Mouse (Mus musculus) ES-Bruce4 (cell line): ENCODE measurements around the gene Mgll. TPM values are rescaled to one million over a fixed set of nuclear protein-coding genes. Genes with fewer than 3 reads are reported as not detected.

Source experiments
- H3K27ac ChIP-seq: 2 replicates; pipeline ENCODE4 v1.5.1; 2012; ENCODE audit warnings: low read length, inconsistent platforms; ENCODE audit not compliant: insufficient read depth
- H3K27me3 ChIP-seq: 2 replicates; pipeline ENCODE4 v1.6.1; 2012; ENCODE audit warnings: mild to moderate bottlenecking, low read length, inconsistent platforms; ENCODE audit not compliant: control insufficient read depth, poor library complexity, insufficient read depth, severe bottlenecking
- H3K36me3 ChIP-seq: 2 replicates; pipeline ENCODE4 v1.6.1; 2012; ENCODE audit warnings: inconsistent platforms, mild to moderate bottlenecking, low read length, moderate library complexity; ENCODE audit not compliant: control insufficient read depth, poor library complexity, insufficient read depth, severe bottlenecking
- H3K4me1 ChIP-seq: one replicate; pipeline ENCODE4 v1.8.1; 2011; ENCODE audit warnings: low read length; ENCODE audit not compliant: control insufficient read depth, insufficient read depth
- H3K4me3 ChIP-seq: 2 replicates; pipeline ENCODE4 v1.5.1; 2011; ENCODE audit warnings: low read depth, mild to moderate bottlenecking, low read length
- H3K9ac ChIP-seq: 2 replicates; pipeline ENCODE4 v1.6.1; 2012; ENCODE audit warnings: low read depth, mild to moderate bottlenecking, inconsistent platforms; ENCODE audit not compliant: poor library complexity, severe bottlenecking
- H3K9me3 ChIP-seq: replicated peaks from 2 replicates; pipeline ENCODE4 v1.6.1; 2012; ENCODE audit warnings: mild to moderate bottlenecking, low read length, inconsistent platforms; ENCODE audit not compliant: control insufficient read depth, poor library complexity, insufficient read depth, severe bottlenecking
- CTCF ChIP-seq: IDR thresholded peaks from one replicate; pipeline ENCODE4 v1.8.1; 2011; ENCODE audit warnings: low read depth, low read length
- EP300 ChIP-seq: IDR thresholded peaks from 2 replicates; pipeline ENCODE4 v1.6.1; 2011; ENCODE audit warnings: low read depth, low read length; ENCODE audit not compliant: insufficient read depth
- POLR2A ChIP-seq: IDR thresholded peaks from one replicate; pipeline ENCODE4 v1.8.1; 2011; ENCODE audit warnings: low read length; ENCODE audit not compliant: insufficient read depth
- polyA plus RNA-seq: library from polyadenylated mRNA; stranded (reverse); fragments of >200 nt; gene quantifications from 2 replicates; pipeline ENCODE4 v1.2.4, GENCODE M21; 2011; ENCODE audit warnings: low read depth; ENCODE audit not compliant: missing spikeins, insufficient read depth, insufficient read length

The Mgll gene
- polyA plus RNA-seq, 1 experiment: 3.4 TPM

DNA sequence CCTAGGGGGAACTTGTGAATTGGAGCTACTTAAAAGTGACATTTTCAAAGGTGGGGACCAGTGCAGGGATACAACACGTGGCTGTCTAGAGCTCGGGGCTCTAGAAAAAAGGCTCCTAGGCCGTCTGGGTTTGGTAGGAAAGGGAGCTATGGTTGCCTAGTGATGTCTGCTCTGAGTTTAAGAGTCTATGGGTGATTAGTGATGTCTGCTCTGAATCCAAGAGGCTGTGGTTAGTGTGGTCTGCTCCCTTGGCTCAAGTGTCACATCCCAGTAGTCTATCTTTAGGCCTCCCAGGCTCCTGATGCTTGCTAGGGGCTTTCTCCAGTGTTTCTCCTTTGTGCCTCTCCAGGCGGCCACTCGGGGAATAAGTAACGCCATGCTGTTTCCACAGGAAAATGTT is 29.4 kb downstream of the Mgll start:
- Histone ChIP-seq H3K4me1 (no peaks in the 10 kb centered on the region), H3K27ac (no peak overlapping the region), H3K27me3 (no peaks in the 10 kb centered on the region), H3K9ac (no peak overlapping the region), H3K4me3 (no peak overlapping the region), H3K9me3 (no peaks in the 10 kb centered on the region), H3K36me3 (no peaks in the 10 kb centered on the region)
- no peak for TF ChIP-seq CTCF
- no peak for TF ChIP-seq POLR2A
- no peak for TF ChIP-seq EP300

DNA sequence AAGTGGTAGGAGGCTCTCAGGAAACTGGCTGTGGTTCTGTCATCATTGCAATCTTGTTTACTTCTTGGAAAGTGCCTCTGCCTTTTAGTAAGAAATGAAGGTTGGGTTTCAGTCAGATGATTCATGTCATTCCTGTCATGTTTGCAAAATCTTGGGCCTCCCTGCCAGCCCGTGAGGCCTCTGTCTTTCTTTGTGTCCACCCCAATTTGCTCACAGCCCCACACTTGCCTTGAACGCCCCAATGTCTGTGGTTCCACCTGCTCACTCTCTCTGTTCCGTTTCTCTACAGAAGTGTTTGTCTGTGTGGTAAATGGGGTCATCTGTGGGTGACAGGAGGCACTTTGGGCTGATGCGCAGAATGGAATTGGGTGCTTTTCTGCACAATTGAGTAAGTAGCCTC is 32.8 kb downstream of the Mgll start:
- H3K9me3 ChIP-seq: no peaks in the 10 kb centered on the region
- H3K9ac ChIP-seq: no peak overlapping the region
- no peak overlapping the region for H3K4me3 ChIP-seq
- H3K36me3 ChIP-seq: no peaks in the 10 kb centered on the region
- no peaks in the 10 kb centered on the region for H3K27me3 ChIP-seq
- no peak overlapping the region for H3K27ac ChIP-seq
- TF ChIP-seq POLR2A (no peak), CTCF (no peak), EP300 (no peak)
- H3K4me1 ChIP-seq: no peaks in the 10 kb centered on the region

DNA sequence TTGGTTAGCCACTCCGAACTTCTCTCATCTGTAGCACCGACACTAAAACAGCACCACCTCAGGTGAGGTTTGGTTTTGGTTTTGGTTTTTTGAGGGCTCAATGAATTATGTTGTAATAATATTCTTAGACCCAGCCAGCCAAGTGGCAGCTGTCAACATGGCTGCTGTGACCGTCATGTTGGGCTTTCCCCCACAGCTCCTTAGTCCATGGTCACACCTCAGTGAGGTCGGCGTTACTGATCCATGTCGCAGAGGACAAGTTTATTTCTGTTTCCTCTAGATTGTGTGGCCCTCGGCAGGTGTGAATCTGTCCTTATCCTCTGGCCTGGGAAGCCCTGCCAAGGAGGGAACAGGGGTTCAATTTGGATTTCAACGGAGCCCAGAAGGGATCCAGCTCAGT is 33.9 kb downstream of the Mgll start:
- Histone ChIP-seq H3K27me3 (no peaks in the 10 kb centered on the region), H3K9ac (no peak overlapping the region), H3K4me3 (no peak overlapping the region), H3K27ac (no peak overlapping the region), H3K9me3 (no peaks in the 10 kb centered on the region), H3K4me1 (no peaks in the 10 kb centered on the region), H3K36me3 (no peaks in the 10 kb centered on the region)
- TF ChIP-seq POLR2A (no peak), EP300 (no peak)

DNA sequence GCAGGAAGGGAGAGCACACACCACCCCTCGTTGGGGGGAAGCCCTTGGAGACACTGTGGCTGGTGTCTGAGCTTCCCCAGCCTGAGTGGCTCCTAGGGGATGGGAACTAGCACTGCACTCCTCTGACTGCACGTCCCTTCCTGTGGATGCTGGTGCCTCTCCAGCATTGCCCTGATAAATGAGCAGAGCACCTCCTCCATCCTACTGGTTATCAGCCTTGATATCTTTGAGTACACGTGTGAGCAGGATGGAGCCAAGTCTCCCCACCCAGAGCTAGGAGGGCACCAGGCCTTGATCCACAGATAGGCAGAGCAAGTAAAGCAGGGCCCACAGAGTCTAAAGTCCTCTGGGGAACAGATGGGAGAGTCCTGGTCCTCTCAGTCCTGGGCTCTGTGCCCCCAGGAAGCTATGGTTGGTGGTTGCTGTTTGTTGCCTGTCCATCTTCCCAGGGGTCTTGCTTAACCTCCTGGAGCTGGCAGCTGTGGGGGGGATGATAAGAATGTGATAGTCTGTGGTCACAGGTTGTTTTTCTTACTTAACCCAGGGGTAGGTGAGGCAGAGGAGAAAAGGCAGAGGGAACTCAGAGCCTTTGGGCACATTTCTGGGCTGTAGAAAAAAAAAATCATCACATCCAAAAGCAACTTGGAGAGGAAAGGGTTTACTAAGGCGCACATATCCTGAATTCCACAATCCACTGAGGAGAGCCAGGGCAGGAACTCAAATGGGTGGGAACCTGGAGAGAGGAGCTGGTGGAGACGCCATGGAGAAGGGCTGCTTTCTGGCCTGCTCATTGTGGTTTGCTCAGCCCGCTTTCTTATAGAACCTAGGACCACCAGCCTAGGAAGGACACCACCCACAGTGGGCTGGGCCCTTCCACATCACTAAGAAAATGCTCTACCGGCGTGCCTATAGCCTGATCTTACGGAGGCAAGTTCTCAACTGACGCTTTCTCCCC is 34.6 kb downstream of the Mgll start:
- TF ChIP-seq CTCF (no peak), POLR2A (no peak), EP300 (no peak)
- Histone ChIP-seq H3K27ac (no peak overlapping the region), H3K9me3 (no peaks in the 10 kb centered on the region)

DNA sequence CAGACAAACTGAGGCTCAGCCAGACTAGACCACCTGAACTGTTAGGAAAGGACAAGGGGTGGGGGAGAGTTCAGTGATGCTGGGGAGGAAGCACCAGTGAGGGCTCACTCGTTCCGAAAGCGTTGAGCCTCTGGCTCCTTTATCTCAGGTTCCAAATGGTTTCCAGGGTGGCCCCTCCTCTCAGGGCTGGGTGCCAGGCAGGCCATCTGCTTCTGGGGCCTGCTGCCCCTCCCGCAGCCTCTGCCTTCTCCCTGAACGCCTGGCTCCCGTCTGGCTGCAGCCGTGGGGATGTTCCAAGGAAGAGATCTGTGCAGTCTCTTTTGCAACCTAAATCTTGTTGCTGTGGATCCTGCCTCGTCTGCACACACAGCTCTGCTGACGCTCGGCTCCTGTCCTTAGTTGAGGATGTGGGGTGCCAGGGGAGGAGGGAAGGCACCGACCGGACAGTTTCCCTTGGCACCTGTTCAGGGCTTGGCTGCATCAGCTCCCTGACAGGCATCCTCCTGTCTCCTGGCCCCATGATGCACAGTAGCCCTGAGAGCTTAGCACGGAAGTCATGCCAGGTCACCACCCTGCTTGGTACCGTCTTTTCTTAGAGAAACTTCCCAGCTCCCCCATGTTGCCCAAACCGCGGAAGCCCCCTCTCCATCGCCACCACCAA is 35.7 kb downstream of the Mgll start:
- Histone ChIP-seq H3K4me3 (no peak overlapping the region), H3K27ac (no peak overlapping the region), H3K4me1 (no peaks in the 10 kb centered on the region), H3K27me3 (no peaks in the 10 kb centered on the region), H3K9ac (no peak overlapping the region), H3K9me3 (no peaks in the 10 kb centered on the region), H3K36me3 (no peaks in the 10 kb centered on the region)
- TF ChIP-seq POLR2A (no peak), EP300 (no peak), CTCF (no peak)

More for the DNA sequence above, 34.6 kb downstream of the Mgll start:
- no peaks in the 10 kb centered on the region for H3K27me3 ChIP-seq
- H3K36me3 ChIP-seq: no peaks in the 10 kb centered on the region
- H3K4me3 ChIP-seq: no peak overlapping the region
- no peak overlapping the region for H3K9ac ChIP-seq
- H3K4me1 ChIP-seq: no peaks in the 10 kb centered on the region

DNA sequence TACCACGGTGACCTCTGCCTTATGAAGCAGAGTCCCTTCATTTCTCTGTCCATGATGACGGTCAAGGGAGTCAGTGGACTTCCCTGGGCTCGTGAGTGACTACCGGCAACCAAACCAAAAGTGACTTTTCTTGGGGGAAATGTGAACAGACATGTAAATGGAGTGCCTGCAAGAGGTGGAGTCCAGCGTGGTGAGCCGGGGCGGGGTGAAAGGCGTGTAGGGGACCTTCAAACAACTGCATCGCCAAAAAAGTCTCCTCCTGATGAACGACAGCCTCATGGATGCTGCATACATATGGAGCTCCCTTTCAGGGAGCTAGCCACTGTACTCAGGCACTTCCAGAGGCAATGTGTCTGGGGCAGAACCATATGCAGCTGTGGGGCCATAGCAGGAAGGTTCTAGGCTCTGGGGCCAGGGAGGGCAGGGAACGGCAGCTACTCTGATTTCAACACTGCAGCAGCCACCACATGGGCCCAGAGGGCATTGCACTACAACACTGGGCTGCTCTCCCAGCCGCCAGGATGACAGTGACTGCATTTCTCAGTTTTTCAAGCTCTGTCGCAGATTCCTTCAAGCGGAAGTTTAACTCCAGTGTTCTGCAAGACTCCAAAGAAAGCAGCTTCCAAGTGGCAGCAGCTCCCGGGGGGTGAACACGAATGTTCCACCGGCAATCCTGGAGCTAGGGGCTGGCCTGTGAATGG is 36.9 kb downstream of the Mgll start:
- TF ChIP-seq EP300: no peak
- TF ChIP-seq POLR2A: no peak
- no peak for TF ChIP-seq CTCF
- Histone ChIP-seq H3K9me3 (no peaks in the 10 kb centered on the region), H3K27me3 (no peaks in the 10 kb centered on the region), H3K4me1 (no peaks in the 10 kb centered on the region), H3K9ac (no peak overlapping the region), H3K36me3 (no peaks in the 10 kb centered on the region), H3K4me3 (no peak overlapping the region), H3K27ac (no peak overlapping the region)
